Mouse (Mus musculus) forebrain, embryonic 14.5 days (tissue): ENCODE data around the gene Pnpla6. TPM values are rescaled to one million over a fixed set of nuclear protein-coding genes. Genes with fewer than 3 reads are reported as not detected.

Experiments used
- ATAC-seq: fragments of 200-750 bp; cut with Nextera tagmentation; 2 replicates; pipeline ENCODE4 v1.8.0; 2017; ENCODE audit warnings: mild to moderate bottlenecking, moderate library complexity
- DNase-seq: peaks from one replicate; pipeline ENCODE4 v3.0.0-alpha.2; 2015; ENCODE audit warnings: low spot score
- H3K27ac ChIP-seq: fragments of 300-500 bp; sonication (generic); 2 replicates; pipeline ENCODE4 v1.5.1; 2014; ENCODE audit warnings: low read depth, mild to moderate bottlenecking, control low read depth, low read length, moderate library complexity
- H3K27me3 ChIP-seq: fragments of 300-500 bp; sonication (generic); replicated peaks from 2 replicates; pipeline ENCODE4 v1.6.1; 2014; ENCODE audit warnings: low read length, control low read depth, mixed read lengths; ENCODE audit not compliant: control insufficient read depth, insufficient read depth
- H3K36me3 ChIP-seq: fragments of 300-500 bp; sonication (generic); 2 replicates; pipeline ENCODE4 v1.6.1; 2014; ENCODE audit warnings: low read length, control low read depth; ENCODE audit not compliant: control insufficient read depth, insufficient read depth
- H3K4me1 ChIP-seq: fragments of 300-500 bp; sonication (generic); 2 replicates; pipeline ENCODE4 v1.6.1; 2014; ENCODE audit warnings: antibody characterized with exemption, low read length, control low read depth; ENCODE audit not compliant: control insufficient read depth, insufficient read depth
- H3K4me2 ChIP-seq: fragments of 300-500 bp; sonication (generic); 2 replicates; pipeline ENCODE4 v1.6.1; 2014; ENCODE audit warnings: mild to moderate bottlenecking, control low read depth, low read length
- H3K4me3 ChIP-seq: fragments of 300-500 bp; sonication (generic); 2 replicates; pipeline ENCODE4 v1.5.1; 2014; ENCODE audit warnings: low read depth, low read length, control low read depth
- H3K9ac ChIP-seq: fragments of 300-500 bp; sonication (generic); 2 replicates; pipeline ENCODE4 v1.6.1; 2014; ENCODE audit warnings: mild to moderate bottlenecking, low read length, control low read depth, moderate library complexity
- H3K9me3 ChIP-seq: fragments of 300-500 bp; sonication (generic); replicated peaks from 2 replicates; pipeline ENCODE4 v1.6.1; 2016; ENCODE audit warnings: low read length, control low read depth, mixed read lengths; ENCODE audit not compliant: control insufficient read depth
- WGBS: fragments of 180-500 bp; shearing (Covaris S2); extraction: QIAGEN DNeasy Blood & Tissue Kit; methylation state at CpG from one replicate; pipeline ENCODE4 v1.1.7; 2014; 5-methylcytosine and 5-hydroxymethylcytosine counted together
- polyA plus RNA-seq: library from polyadenylated mRNA; unstranded; fragments of >200 nt; fragmentation: Nextera tagmentation; extraction: Ambion mirVana; gene quantifications from 2 replicates; pipeline ENCODE4 v1.2.1, GENCODE M21; 2014

Pnpla6 gene
- polyA plus RNA-seq, 1 experiment from 2014 or later = 16.7 TPM

GRCm38 (mm10) chr8:3522007-3522697 lies 7.0 kb downstream of the Pnpla6 start:
- H3K36me3 ChIP-seq = peaks cover 36% of the 10 kb centered on the region
- DNase-seq = no peak
- WGBS = 91% methylated on average over 13 of the region's 13 CpGs
- no peaks in the 10 kb centered on the region for H3K4me1 ChIP-seq
- H3K27me3 ChIP-seq = no peaks in the 10 kb centered on the region
- no peak overlapping the region for H3K9ac ChIP-seq
- no peaks in the 10 kb centered on the region for H3K9me3 ChIP-seq
- H3K4me3 ChIP-seq = no peak overlapping the region
- no peak for ATAC-seq
- H3K27ac ChIP-seq = no peak overlapping the region
- H3K4me2 ChIP-seq = no peak overlapping the region

GRCm38 (mm10) chr8:3530816-3531215 lies 15.6 kb downstream of the Pnpla6 start:
- DNase-seq (no peak), ATAC-seq (no peak)
- H3K9ac ChIP-seq = no peak overlapping the region
- no peak overlapping the region for H3K4me3 ChIP-seq
- no peak overlapping the region for H3K27ac ChIP-seq
- no peaks in the 10 kb centered on the region for H3K4me1 ChIP-seq
- H3K9me3 ChIP-seq = no peaks in the 10 kb centered on the region
- no peak overlapping the region for H3K4me2 ChIP-seq
- WGBS = 92% methylated on average over 5 of the region's 5 CpGs
- no peaks in the 10 kb centered on the region for H3K27me3 ChIP-seq
- peaks cover 25% of the 10 kb centered on the region for H3K36me3 ChIP-seq

- Histone ChIP-seq H3K27ac (no peak overlapping the region), H3K4me1 (no peaks in the 10 kb centered on the region), H3K4me3 (no peak overlapping the region), H3K4me2 (no peak overlapping the region), H3K9ac (no peak overlapping the region), H3K9me3 (no peaks in the 10 kb centered on the region), H3K36me3 (peaks cover 30% of the 10 kb centered on the region), H3K27me3 (no peaks in the 10 kb centered on the region)
- WGBS = 94% methylated on average over 18 of the region's 18 CpGs
- ATAC-seq (no peak), DNase-seq (no peak)
Observed at GRCm38 (mm10) chr8:3531936-3532335, 16.8 kb downstream of the Pnpla6 start.

GRCm38 (mm10) chr8:3536053-3536841 lies 21.1 kb downstream of the Pnpla6 start:
- no peak overlapping the region for H3K4me2 ChIP-seq
- WGBS = 60% methylated on average over 15 of the region's 15 CpGs
- no peak overlapping the region for H3K9ac ChIP-seq
- no peaks in the 10 kb centered on the region for H3K4me1 ChIP-seq
- ATAC-seq (no peak), DNase-seq (no peak)
- peaks cover 53% of the 10 kb centered on the region for H3K36me3 ChIP-seq
- H3K27me3 ChIP-seq = no peaks in the 10 kb centered on the region
- no peaks in the 10 kb centered on the region for H3K9me3 ChIP-seq
- no peak overlapping the region for H3K4me3 ChIP-seq
- H3K27ac ChIP-seq = no peak overlapping the region

GRCm38 (mm10) chr8:3536940-3537339 lies 21.8 kb downstream of the Pnpla6 start:
- H3K9ac ChIP-seq = no peak overlapping the region
- H3K4me1 ChIP-seq = no peaks in the 10 kb centered on the region
- no peaks in the 10 kb centered on the region for H3K9me3 ChIP-seq
- no peak overlapping the region for H3K27ac ChIP-seq
- no peak overlapping the region for H3K4me3 ChIP-seq
- DNase-seq (no peak), ATAC-seq (no peak)
- H3K4me2 ChIP-seq = no peak overlapping the region
- no peaks in the 10 kb centered on the region for H3K27me3 ChIP-seq
- peaks cover 53% of the 10 kb centered on the region for H3K36me3 ChIP-seq
- WGBS = 94% methylated on average over 9 of the region's 9 CpGs

- 93% methylated on average over 26 of the region's 26 CpGs for WGBS
Observed at GRCm38 (mm10) chr8:3537666-3538065, 22.5 kb downstream of the Pnpla6 start.

GRCm38 (mm10) chr8:3539146-3539545 lies 24.0 kb downstream of the Pnpla6 start:
- H3K9me3 ChIP-seq = no peaks in the 10 kb centered on the region
- H3K36me3 ChIP-seq = peaks cover 49% of the 10 kb centered on the region
- no peaks in the 10 kb centered on the region for H3K27me3 ChIP-seq
- H3K27ac ChIP-seq = no peak overlapping the region
- no peak overlapping the region for H3K4me3 ChIP-seq
- no peaks in the 10 kb centered on the region for H3K4me1 ChIP-seq
- DNase-seq (no peak), ATAC-seq (no peak)
- WGBS = 84% methylated on average over 7 of the region's 7 CpGs
- no peak overlapping the region for H3K9ac ChIP-seq
- no peak overlapping the region for H3K4me2 ChIP-seq

More at GRCm38 (mm10) chr8:3537666-3538065, 22.5 kb downstream of the Pnpla6 start:
- no peak overlapping the region for H3K27ac ChIP-seq
- H3K27me3 ChIP-seq = no peaks in the 10 kb centered on the region
- H3K4me1 ChIP-seq = no peaks in the 10 kb centered on the region
- ATAC-seq (no peak), DNase-seq (no peak)
- H3K9ac ChIP-seq = no peak overlapping the region
- H3K4me2 ChIP-seq = no peak overlapping the region
- peaks cover 53% of the 10 kb centered on the region for H3K36me3 ChIP-seq
- H3K4me3 ChIP-seq = no peak overlapping the region
- no peaks in the 10 kb centered on the region for H3K9me3 ChIP-seq

- Histone ChIP-seq H3K36me3 (peaks cover 58% of the 10 kb centered on the region), H3K4me3 (no peak overlapping the region), H3K9ac (no peak overlapping the region), H3K27ac (no peak overlapping the region), H3K4me2 (no peak overlapping the region), H3K4me1 (no peaks in the 10 kb centered on the region), H3K9me3 (no peaks in the 10 kb centered on the region), H3K27me3 (no peaks in the 10 kb centered on the region)
- 90% methylated on average over 4 of the region's 4 CpGs for WGBS
- ATAC-seq (no peak), DNase-seq (no peak)
Observed at GRCm38 (mm10) chr8:3540076-3540475, 24.9 kb downstream of the Pnpla6 start.

- Histone ChIP-seq H3K9ac (no peak overlapping the region), H3K4me2 (no peak overlapping the region), H3K27me3 (no peaks in the 10 kb centered on the region), H3K4me3 (no peak overlapping the region), H3K36me3 (peaks cover 22% of the 10 kb centered on the region), H3K27ac (no peak overlapping the region), H3K4me1 (no peaks in the 10 kb centered on the region), H3K9me3 (no peaks in the 10 kb centered on the region)
- 79% methylated on average over 2 of the region's 2 CpGs for WGBS
- DNase-seq = no peak
- no peak for ATAC-seq
Observed at GRCm38 (mm10) chr8:3546511-3546910, 31.3 kb downstream of the Pnpla6 start.
